Mouse (Mus musculus) intestine, embryonic 14.5 days (tissue): ENCODE data around the gene Sap30bp. TPM values are rescaled to one million over a fixed set of nuclear protein-coding genes. Genes with fewer than 3 reads are reported as not detected.

Experiments
- ATAC-seq: fragments of 200-750 bp; cut with Nextera tagmentation; replicated peaks from 2 replicates; pipeline ENCODE4 v1.8.0; 2017; ENCODE audit warnings: low read depth, moderate number of reproducible peaks, moderate TSS enrichment, moderate library complexity; ENCODE audit not compliant: low FRiP score, low TSS enrichment
- DNase-seq: peaks from one replicate; pipeline ENCODE4 v3.0.0-alpha.2; 2018; ENCODE audit warnings: low spot score
- H3K27ac ChIP-seq: fragments of 300-500 bp; sonication (generic); 2 replicates; pipeline ENCODE4 v1.5.1; 2014; ENCODE audit warnings: low read depth, mild to moderate bottlenecking, control low read depth
- H3K27me3 ChIP-seq: fragments of 300-500 bp; sonication (generic); replicated peaks from 2 replicates; pipeline ENCODE4 v1.6.1; 2014; ENCODE audit warnings: low read length, control low read depth; ENCODE audit not compliant: control insufficient read depth, insufficient read depth
- H3K36me3 ChIP-seq: fragments of 300-500 bp; sonication (generic); 2 replicates; pipeline ENCODE4 v1.6.1; 2014; ENCODE audit warnings: low read length, control low read depth; ENCODE audit not compliant: control insufficient read depth, insufficient read depth
- H3K4me1 ChIP-seq: fragments of 300-500 bp; sonication (generic); replicated peaks from 2 replicates; pipeline ENCODE4 v1.6.1; 2014; ENCODE audit warnings: low read length, control low read depth, mixed read lengths; ENCODE audit not compliant: control insufficient read depth, insufficient read depth
- H3K4me2 ChIP-seq: fragments of 300-500 bp; sonication (generic); 2 replicates; pipeline ENCODE4 v1.6.1; 2014; ENCODE audit warnings: low read length
- H3K4me3 ChIP-seq: fragments of 300-500 bp; sonication (generic); 2 replicates; pipeline ENCODE4 v1.5.1; 2014; ENCODE audit warnings: low read depth, low read length, control low read depth, mixed read lengths
- H3K9ac ChIP-seq: fragments of 300-500 bp; sonication (generic); 2 replicates; pipeline ENCODE4 v1.6.1; 2014; ENCODE audit warnings: mild to moderate bottlenecking, low read length
- H3K9me3 ChIP-seq: fragments of 300-500 bp; sonication (generic); 2 replicates; pipeline ENCODE4 v1.6.1; 2016; ENCODE audit warnings: low read length, control low read depth; ENCODE audit not compliant: control insufficient read depth
- WGBS: fragments of 180-500 bp; shearing (Covaris S2); extraction: QIAGEN DNeasy Blood & Tissue Kit; methylation state at CpG from one replicate; pipeline ENCODE4 v1.1.7; 2014; 5-methylcytosine and 5-hydroxymethylcytosine counted together
- polyA plus RNA-seq: library from polyadenylated mRNA; unstranded; fragments of >200 nt; fragmentation: Nextera tagmentation; extraction: Ambion mirVana; gene quantifications from 2 replicates; pipeline ENCODE4 v1.2.1, GENCODE M21; 2014

Gene Sap30bp
- polyA plus RNA-seq, 1 experiment from 2014 or later: 37.3 TPM

DNA sequence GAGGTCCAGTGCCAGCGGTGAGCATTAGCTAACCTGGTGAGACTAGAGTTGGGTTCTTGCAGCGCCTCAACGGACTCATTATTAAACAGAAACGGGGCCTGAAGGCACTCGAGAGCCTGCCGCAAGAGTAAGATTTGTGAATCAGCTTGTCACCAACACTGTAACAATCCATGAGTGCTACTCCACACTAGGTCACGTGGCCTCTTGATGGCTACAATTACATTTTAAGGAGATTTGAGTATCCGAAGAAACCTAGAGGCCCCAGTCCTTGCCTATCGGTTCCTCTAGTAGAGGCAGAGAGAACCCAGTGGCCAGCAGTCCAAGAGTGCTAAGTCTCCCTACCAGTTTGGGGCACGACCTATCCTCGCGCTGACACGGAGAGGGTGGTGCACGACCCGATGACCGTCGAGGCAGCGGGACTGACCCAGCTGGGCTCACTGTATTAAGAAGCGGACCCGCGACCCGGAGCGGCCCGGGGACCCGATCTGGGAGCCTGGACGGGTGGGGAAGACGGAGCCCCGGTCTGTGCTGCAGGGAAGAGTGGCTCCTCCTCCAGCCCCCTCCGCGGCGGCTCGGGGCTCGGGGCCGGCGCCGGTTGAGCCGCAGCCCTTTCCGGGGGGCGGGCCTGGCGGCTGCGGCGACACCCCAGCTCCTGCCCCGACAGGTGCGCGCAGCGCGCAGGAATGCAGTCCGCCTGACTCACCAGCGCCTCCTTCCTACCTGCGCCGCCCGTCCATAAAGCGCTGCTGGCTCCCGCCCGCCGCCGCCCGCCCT is 41.4 kb downstream of the Sap30bp start, which contains the start of gene Itgb4:
Itgb4 (plus strand) TSS at position 401 of the 774 bp plus-strand sequence.
- H3K27ac ChIP-seq: no peak within 1 kb of the TSS
- DNase-seq: peak; percentile 73
- 10% methylated on average over 57 of the region's 58 CpGs for WGBS

GRCm38 (mm10) chr11:115975083-115975420 is 42.0 kb downstream of the Sap30bp start:
- Histone ChIP-seq H3K27me3 (peaks cover 21% of the 10 kb centered on the region), H3K9ac (peak overlapping the region; percentile 38), H3K27ac (no peak overlapping the region), H3K4me2 (peak overlapping the region; percentile 69), H3K4me3 (peak overlapping the region; percentile 40), H3K36me3 (no peaks in the 10 kb centered on the region), H3K4me1 (peaks cover 6% of the 10 kb centered on the region; the same call in 1 of the 2 replicates), H3K9me3 (no peaks in the 10 kb centered on the region)
- 4% methylated on average over 18 of the region's 18 CpGs for WGBS
- ATAC-seq: no peak
- no peak for DNase-seq

More for the DNA sequence above, 41.4 kb downstream of the Sap30bp start, which contains the start of gene Itgb4:
- Histone ChIP-seq H3K4me1 (peaks cover 7% of the 10 kb centered on the region; the same call in 1 of the 2 replicates), H3K36me3 (no peaks in the 10 kb centered on the region), H3K9me3 (no peaks in the 10 kb centered on the region), H3K4me3 (peak within 1 kb of the TSS; percentile 40), H3K9ac (peak within 1 kb of the TSS; percentile 38), H3K27me3 (peaks cover 21% of the 10 kb centered on the region), H3K4me2 (peak within 1 kb of the TSS; percentile 69)
- peak; percentile 61 for ATAC-seq

DNA sequence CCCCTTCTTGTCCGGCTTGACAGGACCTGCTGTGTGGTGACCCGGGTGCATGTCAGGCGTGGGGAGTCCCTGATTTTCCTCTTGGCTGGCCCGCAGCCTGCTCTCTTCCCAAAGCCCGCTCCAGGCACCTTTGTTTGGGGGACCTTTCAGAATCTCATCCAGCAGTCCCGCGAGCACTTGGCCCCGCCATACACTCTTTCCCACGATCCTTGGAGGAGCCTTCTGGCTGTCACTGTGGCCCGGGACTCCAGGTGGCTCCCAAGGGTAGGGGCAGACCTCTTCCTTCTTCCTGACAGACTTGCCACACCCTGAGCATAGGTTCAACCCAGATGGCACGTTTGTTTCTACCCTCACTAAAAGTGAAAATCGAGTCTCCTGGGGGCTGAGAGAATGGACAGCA is 42.5 kb downstream of the Sap30bp start:
- H3K27ac ChIP-seq: no peak overlapping the region
- H3K4me2 ChIP-seq: peak overlapping the region; percentile 69
- peak overlapping the region; percentile 38; the same call in 1 of the 2 replicates for H3K9ac ChIP-seq
- DNase-seq (no peak), ATAC-seq (no peak)
- peaks cover 1% of the 10 kb centered on the region; the same call in 1 of the 2 replicates for H3K4me1 ChIP-seq
- peaks cover 21% of the 10 kb centered on the region for H3K27me3 ChIP-seq
- 35% methylated on average over 12 of the region's 12 CpGs for WGBS
- no peaks in the 10 kb centered on the region for H3K36me3 ChIP-seq
- peak overlapping the region; percentile 40 for H3K4me3 ChIP-seq
- H3K9me3 ChIP-seq: no peaks in the 10 kb centered on the region

DNA sequence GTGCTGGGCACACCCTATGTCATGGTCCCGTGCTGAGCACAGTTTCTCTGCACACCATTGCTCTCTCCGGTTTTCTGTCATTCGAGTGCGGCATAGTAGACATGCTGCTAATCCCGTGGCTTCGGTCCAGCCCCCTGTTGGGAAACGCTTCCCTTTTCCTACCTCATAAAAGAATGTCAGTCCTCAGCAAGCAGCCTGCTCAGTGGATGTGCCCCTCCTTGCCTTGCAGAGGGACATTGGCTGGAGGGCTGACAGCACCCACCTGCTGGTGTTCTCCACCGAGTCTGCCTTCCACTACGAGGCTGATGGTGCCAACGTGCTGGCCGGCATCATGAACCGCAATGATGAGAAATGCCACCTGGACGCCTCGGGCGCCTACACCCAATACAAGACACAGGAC is 49.4 kb downstream of the Sap30bp start:
- no peaks in the 10 kb centered on the region for H3K27me3 ChIP-seq
- 91% methylated on average over 15 of the region's 15 CpGs for WGBS
- no peak overlapping the region for H3K4me3 ChIP-seq
- ATAC-seq (no peak), DNase-seq (no peak)
- no peaks in the 10 kb centered on the region for H3K36me3 ChIP-seq
- no peaks in the 10 kb centered on the region for H3K4me1 ChIP-seq
- H3K27ac ChIP-seq: no peak overlapping the region
- H3K4me2 ChIP-seq: no peak overlapping the region
- no peaks in the 10 kb centered on the region for H3K9me3 ChIP-seq
- H3K9ac ChIP-seq: no peak overlapping the region

GRCm38 (mm10) chr11:115983291-115983690 is 50.2 kb downstream of the Sap30bp start:
- DNase-seq: no peak
- 79% methylated on average over 7 of the region's 8 CpGs for WGBS

GRCm38 (mm10) chr11:115989686-115990085 is 56.6 kb downstream of the Sap30bp start:
- no peak overlapping the region for H3K27ac ChIP-seq
- no peaks in the 10 kb centered on the region for H3K9me3 ChIP-seq
- no peaks in the 10 kb centered on the region for H3K4me1 ChIP-seq
- no peaks in the 10 kb centered on the region for H3K36me3 ChIP-seq
- 30% methylated on average over 14 of the region's 15 CpGs for WGBS
- ATAC-seq (no peak), DNase-seq (no peak)
- no peaks in the 10 kb centered on the region for H3K27me3 ChIP-seq
- no peak overlapping the region for H3K9ac ChIP-seq
- H3K4me2 ChIP-seq: peak overlapping the region; percentile 40
- H3K4me3 ChIP-seq: 0 out of 2 replicates have a peak overlapping the region, but pooled peaks have one; percentile 16

More at GRCm38 (mm10) chr11:115983291-115983690, 50.2 kb downstream of the Sap30bp start:
- no peak for ATAC-seq
- H3K27ac ChIP-seq: no peak overlapping the region
- no peaks in the 10 kb centered on the region for H3K27me3 ChIP-seq
- H3K4me1 ChIP-seq: no peaks in the 10 kb centered on the region
- no peaks in the 10 kb centered on the region for H3K36me3 ChIP-seq
- no peak overlapping the region for H3K4me3 ChIP-seq
- no peaks in the 10 kb centered on the region for H3K9me3 ChIP-seq
- no peak overlapping the region for H3K4me2 ChIP-seq
- no peak overlapping the region for H3K9ac ChIP-seq

DNA sequence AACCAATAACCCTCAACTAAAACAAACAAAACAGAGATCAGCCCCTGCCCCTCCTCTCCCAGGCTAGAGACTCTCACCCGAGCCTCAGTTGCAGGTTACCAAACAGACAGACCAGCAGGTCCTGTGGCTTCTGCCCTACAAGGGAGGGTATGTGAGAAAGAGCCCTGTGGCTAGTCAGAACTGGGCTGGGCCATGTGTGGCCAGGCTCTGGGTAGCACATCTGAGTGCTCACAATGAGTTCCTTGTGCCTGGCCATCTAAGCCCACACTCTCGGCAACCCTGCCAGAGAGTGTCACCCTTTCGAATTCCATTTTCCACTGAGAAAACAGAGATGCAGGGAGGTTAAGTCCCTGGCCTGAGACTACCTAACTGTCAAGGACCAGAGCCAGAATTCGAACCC is 59.0 kb downstream of the Sap30bp start:
- 55% methylated on average over 4 of the region's 4 CpGs for WGBS
- no peaks in the 10 kb centered on the region for H3K36me3 ChIP-seq
- no peaks in the 10 kb centered on the region for H3K27me3 ChIP-seq
- ATAC-seq: no peak
- no peaks in the 10 kb centered on the region for H3K9me3 ChIP-seq
- H3K4me3 ChIP-seq: no peak overlapping the region
- H3K27ac ChIP-seq: no peak overlapping the region
- DNase-seq: no peak
- H3K4me1 ChIP-seq: no peaks in the 10 kb centered on the region
- H3K9ac ChIP-seq: no peak overlapping the region
- H3K4me2 ChIP-seq: no peak overlapping the region

GRCm38 (mm10) chr11:115995256-115995655 is 62.2 kb downstream of the Sap30bp start:
- WGBS: 94% methylated on average over 3 of the region's 3 CpGs
- no peak for DNase-seq
- Histone ChIP-seq H3K9ac (no peak overlapping the region), H3K9me3 (no peaks in the 10 kb centered on the region), H3K27me3 (no peaks in the 10 kb centered on the region; the same call in 1 of the 2 replicates), H3K4me3 (no peak overlapping the region), H3K4me1 (no peaks in the 10 kb centered on the region), H3K27ac (no peak overlapping the region), H3K36me3 (no peaks in the 10 kb centered on the region), H3K4me2 (no peak overlapping the region)
- no peak for ATAC-seq

DNA sequence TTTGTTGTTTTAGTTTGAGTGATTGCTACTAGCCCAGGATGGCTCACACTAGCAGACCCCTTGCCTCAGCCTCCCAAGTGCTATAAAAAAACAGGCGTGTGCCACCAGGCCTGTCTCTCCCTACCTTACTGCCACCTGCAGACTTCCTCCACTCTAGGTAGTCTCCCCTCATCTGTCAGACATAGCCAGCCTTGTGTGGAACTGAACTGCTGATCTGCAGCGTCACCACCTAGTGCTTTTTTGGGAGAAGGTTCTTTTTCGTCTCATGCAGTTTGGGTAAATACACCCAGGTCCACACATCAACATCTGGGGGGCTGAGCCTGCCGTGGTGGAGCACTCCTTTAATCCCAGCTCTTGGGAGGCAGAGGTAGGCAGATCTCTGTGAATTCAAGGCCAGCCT is 64.0 kb downstream of the Sap30bp start:
- Histone ChIP-seq H3K9ac (no peak overlapping the region), H3K4me3 (no peak overlapping the region), H3K4me1 (no peaks in the 10 kb centered on the region), H3K9me3 (no peaks in the 10 kb centered on the region), H3K27me3 (no peaks in the 10 kb centered on the region; the same call in 1 of the 2 replicates), H3K36me3 (no peaks in the 10 kb centered on the region), H3K4me2 (no peak overlapping the region), H3K27ac (no peak overlapping the region)
- WGBS: 75% methylated on average over 4 of the region's 4 CpGs
- ATAC-seq (no peak), DNase-seq (no peak)
